Mouse (Mus musculus) kidney, embryonic 16.5 days (tissue): ENCODE measurements around the gene Coa3. TPM values are rescaled to one million over a fixed set of nuclear protein-coding genes. Genes with fewer than 3 reads are reported as not detected.

Source experiments
- ATAC-seq: fragments of 200-750 bp; cut with Nextera tagmentation; 2 replicates; pipeline ENCODE4 v1.8.0; 2017; ENCODE audit warnings: moderate TSS enrichment; ENCODE audit not compliant: low FRiP score, low TSS enrichment
- H3K27ac ChIP-seq: fragments of 300-500 bp; sonication (generic); 2 replicates; pipeline ENCODE4 v1.5.1; 2014; ENCODE audit warnings: low read length
- H3K27me3 ChIP-seq: fragments of 300-500 bp; sonication (generic); 2 replicates; pipeline ENCODE4 v1.6.1; 2014; ENCODE audit warnings: low read length, control low read depth, mixed read lengths; ENCODE audit not compliant: insufficient read depth
- H3K36me3 ChIP-seq: fragments of 300-500 bp; sonication (generic); 2 replicates; pipeline ENCODE4 v1.6.1; 2014; ENCODE audit warnings: low read length, control low read depth, mixed read lengths; ENCODE audit not compliant: insufficient read depth
- H3K4me1 ChIP-seq: fragments of 300-500 bp; sonication (generic); 2 replicates; pipeline ENCODE4 v1.6.1; 2014; ENCODE audit warnings: low read length, control low read depth, mixed read lengths; ENCODE audit not compliant: insufficient read depth
- H3K4me2 ChIP-seq: fragments of 300-500 bp; sonication (generic); replicated peaks from 2 replicates; pipeline ENCODE4 v1.6.1; 2014; ENCODE audit warnings: low read depth, low read length
- H3K4me3 ChIP-seq: fragments of 300-500 bp; sonication (generic); 2 replicates; pipeline ENCODE4 v1.5.1; 2014; ENCODE audit warnings: mild to moderate bottlenecking, low read length
- H3K9ac ChIP-seq: fragments of 300-500 bp; sonication (generic); replicated peaks from 2 replicates; pipeline ENCODE4 v1.6.1; 2014; ENCODE audit warnings: low read length
- H3K9me3 ChIP-seq: fragments of 300-500 bp; sonication (generic); 2 replicates; pipeline ENCODE4 v1.6.1; 2016; ENCODE audit warnings: low read length, control low read depth
- WGBS: fragments of 180-500 bp; shearing (Covaris S2); extraction: QIAGEN DNeasy Blood & Tissue Kit; methylation state at CpG from one replicate; pipeline ENCODE4 v1.1.7; 2014; 5-methylcytosine and 5-hydroxymethylcytosine counted together
- polyA plus RNA-seq: library from polyadenylated mRNA; unstranded; fragments of >200 nt; fragmentation: Nextera tagmentation; extraction: Ambion mirVana; gene quantifications from 2 replicates; pipeline ENCODE4 v1.2.1, GENCODE M21; 2015

Gene Coa3
- polyA plus RNA-seq, 1 experiment from 2014 or later: 200 TPM

DNA sequence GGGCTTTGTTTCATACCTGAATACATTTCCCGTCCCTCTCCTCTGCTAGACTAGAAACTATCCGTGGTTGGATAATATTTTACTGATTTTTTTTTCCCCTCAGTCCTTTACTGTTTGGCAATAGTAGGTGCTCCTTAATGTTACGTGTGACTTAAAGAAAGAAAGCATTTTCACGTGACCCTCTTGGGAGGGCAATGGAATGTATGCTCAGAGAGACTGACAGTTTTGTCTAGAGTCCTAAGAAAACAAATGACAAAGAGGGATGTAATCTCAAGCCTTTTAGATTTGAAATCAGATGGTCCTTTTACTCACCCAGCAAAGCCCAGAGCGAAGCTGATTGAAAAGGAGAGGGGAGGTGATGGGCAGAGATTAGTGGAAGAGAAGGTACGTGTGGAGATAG lies 13.0 kb downstream of the Coa3 start:
- no peak overlapping the region for H3K27ac ChIP-seq
- 50% methylated on average over 6 of the region's 6 CpGs for WGBS
- peaks cover 20% of the 10 kb centered on the region for H3K27me3 ChIP-seq
- peaks cover 3% of the 10 kb centered on the region; the same call in 1 of the 2 replicates for H3K36me3 ChIP-seq
- no peaks in the 10 kb centered on the region for H3K9me3 ChIP-seq
- ATAC-seq: no peak
- H3K4me1 ChIP-seq: peaks cover 52% of the 10 kb centered on the region
- H3K4me2 ChIP-seq: peak overlapping the region; percentile 59; the same call in 1 of the 2 replicates
- H3K4me3 ChIP-seq: no peak overlapping the region
- H3K9ac ChIP-seq: no peak overlapping the region

GRCm38 (mm10) chr11:101264954-101265471 lies 13.9 kb downstream of the Coa3 start:
- ATAC-seq: no peak
- no peaks in the 10 kb centered on the region for H3K9me3 ChIP-seq
- WGBS: 7% methylated on average over 31 of the region's 31 CpGs
- peak overlapping the region; percentile 36; the same call in 1 of the 2 replicates for H3K9ac ChIP-seq
- peaks cover 20% of the 10 kb centered on the region for H3K27me3 ChIP-seq
- no peak overlapping the region for H3K27ac ChIP-seq
- H3K36me3 ChIP-seq: peaks cover 3% of the 10 kb centered on the region; the same call in 1 of the 2 replicates
- H3K4me3 ChIP-seq: peak overlapping the region; percentile 38
- peak overlapping the region; percentile 59 for H3K4me2 ChIP-seq
- H3K4me1 ChIP-seq: peaks cover 58% of the 10 kb centered on the region

DNA sequence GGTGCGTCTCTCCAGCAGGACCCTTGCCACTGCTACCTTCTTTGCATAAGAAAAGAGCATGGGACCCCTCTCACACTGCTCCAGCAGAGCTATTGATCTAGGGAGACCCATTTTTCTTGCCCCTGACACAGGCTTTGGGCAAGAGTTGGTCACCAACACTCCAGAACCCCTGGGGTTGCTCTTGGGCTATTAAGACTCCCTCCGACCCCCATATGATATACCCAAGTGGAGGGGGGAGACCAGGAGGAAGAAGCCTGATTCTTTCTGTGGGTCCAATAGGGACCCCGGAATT lies 15.0 kb downstream of the Coa3 start:
- no peaks in the 10 kb centered on the region for H3K9me3 ChIP-seq
- peaks cover 3% of the 10 kb centered on the region; the same call in 1 of the 2 replicates for H3K36me3 ChIP-seq
- WGBS: 45% methylated on average over 3 of the region's 3 CpGs
- H3K4me1 ChIP-seq: peaks cover 61% of the 10 kb centered on the region
- H3K9ac ChIP-seq: 0 out of 2 replicates have a peak overlapping the region, but pooled peaks have one; percentile 46
- H3K4me3 ChIP-seq: peak overlapping the region; percentile 78
- no peak for ATAC-seq
- H3K27me3 ChIP-seq: peaks cover 20% of the 10 kb centered on the region
- H3K27ac ChIP-seq: no peak overlapping the region
- peak overlapping the region; percentile 98; the same call in 1 of the 2 replicates for H3K4me2 ChIP-seq

DNA sequence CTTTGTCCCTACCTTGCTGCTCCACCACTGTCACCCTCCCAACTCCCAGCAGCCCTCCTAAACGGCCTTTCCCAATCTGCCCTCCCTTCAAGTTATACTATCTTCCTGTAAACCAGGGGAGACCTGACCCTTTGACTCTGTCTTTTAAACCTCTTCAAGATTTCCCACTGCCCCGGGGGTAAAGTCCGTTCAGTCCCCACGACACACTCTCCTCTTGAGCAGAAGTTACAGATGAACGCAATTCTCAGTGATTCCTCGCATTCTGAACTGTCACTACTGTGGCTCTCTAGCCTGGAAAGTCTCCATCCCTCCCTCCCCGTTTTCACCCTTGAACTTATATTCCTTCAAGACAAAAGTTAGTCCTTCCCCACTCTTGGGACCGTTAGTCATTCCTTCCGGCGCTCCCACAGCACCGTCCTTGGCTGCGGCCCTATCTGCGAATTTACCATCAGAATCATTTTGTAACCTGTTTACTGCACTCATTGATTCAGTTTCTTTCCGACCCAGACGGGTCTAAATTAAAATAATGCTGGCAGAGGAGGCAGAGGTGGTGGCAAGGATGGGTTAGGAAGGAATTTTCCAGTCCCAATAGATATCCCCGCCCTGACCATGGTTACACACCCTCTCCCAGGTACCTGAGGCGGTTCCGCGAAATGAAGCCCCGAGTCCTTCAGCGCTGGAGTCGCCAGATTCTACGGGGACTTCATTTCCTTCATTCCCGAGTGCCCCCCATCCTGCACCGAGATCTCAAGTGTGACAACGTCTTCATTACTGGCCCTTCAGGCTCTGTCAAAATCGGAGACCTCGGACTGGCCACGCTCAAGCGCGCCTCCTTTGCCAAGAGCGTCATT lies 15.6 kb downstream of the Coa3 start:
- peaks cover 3% of the 10 kb centered on the region; the same call in 1 of the 2 replicates for H3K36me3 ChIP-seq
- 20% methylated on average over 32 of the region's 32 CpGs for WGBS
- H3K4me2 ChIP-seq: peak overlapping the region; percentile 98
- no peak overlapping the region for H3K27ac ChIP-seq
- peaks cover 67% of the 10 kb centered on the region for H3K4me1 ChIP-seq
- no peaks in the 10 kb centered on the region for H3K9me3 ChIP-seq
- no peak for ATAC-seq
- peak overlapping the region; percentile 46; the same call in 1 of the 2 replicates for H3K9ac ChIP-seq
- H3K4me3 ChIP-seq: peak overlapping the region; percentile 78
- H3K27me3 ChIP-seq: peaks cover 20% of the 10 kb centered on the region

DNA sequence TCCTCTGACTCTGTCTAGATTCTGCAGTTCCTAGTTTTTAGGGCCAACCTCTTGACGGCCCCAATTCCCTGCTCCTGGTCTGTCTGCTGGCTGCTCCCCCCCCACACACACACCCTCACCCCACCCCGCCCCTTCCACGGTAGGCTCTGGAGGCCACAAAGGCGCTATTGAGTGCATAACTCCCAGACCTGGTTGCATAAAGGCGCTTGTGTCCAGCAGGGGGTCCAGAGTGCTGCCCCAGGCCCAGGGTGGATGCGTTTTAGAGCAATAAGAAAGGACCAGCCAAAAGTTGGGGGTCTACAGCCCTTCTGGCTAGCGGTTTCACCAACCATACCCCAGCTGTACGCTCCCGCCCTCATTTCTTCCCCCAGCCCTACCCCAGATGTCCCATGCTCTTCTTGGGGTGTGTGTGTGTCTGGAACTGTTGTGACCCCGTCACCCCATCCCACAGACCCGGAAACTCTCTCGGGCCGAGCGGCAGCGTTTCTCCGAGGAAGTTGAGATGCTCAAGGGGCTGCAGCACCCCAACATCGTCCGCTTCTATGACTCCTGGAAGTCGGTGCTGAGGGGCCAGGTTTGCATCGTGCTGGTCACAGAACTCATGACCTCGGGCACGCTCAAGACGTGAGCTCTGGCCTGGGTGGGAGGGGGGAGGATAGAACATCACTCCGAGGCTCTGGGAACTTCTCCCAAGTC lies 16.5 kb downstream of the Coa3 start:
- Histone ChIP-seq H3K4me3 (peak overlapping the region; percentile 78), H3K9ac (peak overlapping the region; percentile 48), H3K27me3 (peaks cover 20% of the 10 kb centered on the region), H3K9me3 (no peaks in the 10 kb centered on the region), H3K36me3 (peaks cover 3% of the 10 kb centered on the region; the same call in 1 of the 2 replicates), H3K4me2 (peak overlapping the region; percentile 98), H3K4me1 (peaks cover 76% of the 10 kb centered on the region), H3K27ac (no peak overlapping the region)
- 5% methylated on average over 24 of the region's 24 CpGs for WGBS
- no peak for ATAC-seq

DNA sequence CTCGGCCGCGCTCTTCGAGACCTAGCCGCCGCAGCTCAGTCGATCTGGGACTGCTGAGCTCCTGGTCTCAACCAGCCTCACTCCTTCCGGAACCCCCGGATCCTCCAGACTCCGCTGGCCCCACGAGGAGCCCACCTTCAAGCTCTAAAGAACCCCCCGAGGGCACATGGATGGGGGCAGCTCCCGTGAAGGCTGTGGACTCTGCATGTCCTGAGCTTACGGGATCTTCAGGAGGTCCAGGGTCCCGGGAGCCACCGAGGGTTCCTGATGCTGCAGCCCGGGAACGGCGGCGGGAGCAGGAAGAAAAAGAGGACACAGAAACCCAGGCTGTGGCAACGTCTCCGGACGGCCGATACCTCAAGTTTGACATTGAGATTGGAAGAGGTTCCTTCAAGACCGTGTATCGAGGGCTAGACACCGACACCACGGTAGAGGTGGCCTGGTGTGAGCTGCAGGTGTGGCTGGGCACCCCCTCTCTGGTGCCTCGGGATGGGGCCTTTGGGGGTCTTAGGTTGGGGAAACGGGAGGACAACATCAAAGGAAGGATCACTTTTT lies 18.0 kb downstream of the Coa3 start:
- Histone ChIP-seq H3K4me1 (peaks cover 77% of the 10 kb centered on the region), H3K9ac (peak overlapping the region; percentile 91), H3K36me3 (peaks cover 7% of the 10 kb centered on the region), H3K4me3 (peak overlapping the region; percentile 78), H3K4me2 (peak overlapping the region; percentile 98), H3K27ac (peak overlapping the region; percentile 98), H3K9me3 (no peaks in the 10 kb centered on the region), H3K27me3 (peaks cover 20% of the 10 kb centered on the region)
- peak; percentile 29; the same call in 1 of the 2 replicates for ATAC-seq
- under 1% methylated on average over 30 of the region's 30 CpGs for WGBS

GRCm38 (mm10) chr11:101259948-101260825 lies 18.7 kb downstream of the Coa3 start, which contains the start of gene Wnk4:
Wnk4 (plus strand) TSS chr11:101260567.
- H3K4me3 ChIP-seq: peak within 1 kb of the TSS; percentile 78
- peaks cover 71% of the 10 kb centered on the region for H3K4me1 ChIP-seq
- peak within 1 kb of the TSS; percentile 98 for H3K4me2 ChIP-seq
- WGBS: under 1% methylated on average over 38 of the region's 43 CpGs
- H3K9me3 ChIP-seq: no peaks in the 10 kb centered on the region
- peak within 1 kb of the TSS; percentile 98 for H3K27ac ChIP-seq
- H3K27me3 ChIP-seq: peaks cover 15% of the 10 kb centered on the region
- peak; percentile 86 for ATAC-seq
- H3K36me3 ChIP-seq: peaks cover 10% of the 10 kb centered on the region
- peak within 1 kb of the TSS; percentile 91 for H3K9ac ChIP-seq

- H3K27ac ChIP-seq: peak overlapping the region; percentile 98
- peaks cover 10% of the 10 kb centered on the region for H3K36me3 ChIP-seq
- peak overlapping the region; percentile 98 for H3K4me2 ChIP-seq
- peaks cover 70% of the 10 kb centered on the region for H3K4me1 ChIP-seq
- 6% methylated on average over 6 of the region's 6 CpGs for WGBS
- H3K9me3 ChIP-seq: no peaks in the 10 kb centered on the region
- H3K4me3 ChIP-seq: peak overlapping the region; percentile 78
- ATAC-seq: peak; percentile 70
- peaks cover 12% of the 10 kb centered on the region for H3K27me3 ChIP-seq
- peak overlapping the region; percentile 91 for H3K9ac ChIP-seq
These were observed 19.6 kb downstream of the Coa3 start for GRCm38 (mm10) chr11:101259261-101259712.
